Mouse (Mus musculus): ENCODE measurements at regions not wholly inside any gene's neighbourhood (a gene's known extent, or its start where the extent isn't known, plus 50 kb on each side); places are given as distances from the start of the nearest gene placed in this dataset.

- no peak overlapping the region for H3K4me3 ChIP-seq (ENCODE audit: low read depth, low read length)
- H3K27ac ChIP-seq (ENCODE audit: low read length) = no peak overlapping the region
- 65% methylated on average over 2 of the region's 2 CpGs for WGBS
Observed at GRCm38 (mm10) chr4:98282275-98282674, 100.8 kb downstream of the Tm2d1 start.

DNA sequence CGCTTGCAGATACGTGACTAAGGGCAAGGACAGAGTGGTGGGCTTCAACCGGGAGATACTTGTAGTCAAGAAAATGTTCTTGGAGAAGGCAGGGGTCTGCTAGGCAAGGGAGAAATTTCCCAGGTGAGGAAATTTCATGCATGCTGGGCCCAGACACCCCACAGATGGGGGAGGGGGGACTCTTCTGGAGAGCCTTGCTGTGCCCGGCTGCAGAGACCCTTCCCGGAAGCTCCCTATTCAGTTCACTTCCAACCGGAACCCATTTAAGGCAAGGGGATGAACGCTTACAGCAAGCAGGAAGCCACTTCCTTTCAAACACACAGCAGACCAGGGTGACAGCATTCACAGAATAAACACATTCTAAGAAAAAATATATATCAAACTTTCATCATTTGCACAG lies 124.8 kb downstream of the Tm2d1 start:
- ATAC-seq = no peak
- Histone ChIP-seq H3K9ac (ENCODE audit: low read depth, low read length) (no peak overlapping the region), H3K4me3 (ENCODE audit: low read depth, low read length) (no peak overlapping the region), H3K4me1 (ENCODE audit: control insufficient read depth, insufficient read depth, low read length) (no peaks in the 10 kb centered on the region), H3K36me3 (ENCODE audit: control insufficient read depth, insufficient read depth, low read length) (no peaks in the 10 kb centered on the region), H3K27ac (ENCODE audit: low read length) (no peak overlapping the region), H3K9me3 (replicated peaks; ENCODE audit: control insufficient read depth, low read length, poor library complexity, severe bottlenecking) (no peaks in the 10 kb centered on the region), H3K27me3 (ENCODE audit: control insufficient read depth, insufficient read depth, low read depth, low read length) (no peaks in the 10 kb centered on the region), H3K4me2 (ENCODE audit: low read length) (no peak overlapping the region)
- WGBS = 87% methylated on average over 7 of the region's 7 CpGs

More at GRCm38 (mm10) chr4:98282275-98282674, 100.8 kb downstream of the Tm2d1 start:
- no peak for ATAC-seq
- Histone ChIP-seq H3K9me3 (replicated peaks; ENCODE audit: control insufficient read depth, low read length, poor library complexity, severe bottlenecking) (no peaks in the 10 kb centered on the region), H3K9ac (ENCODE audit: low read depth, low read length) (no peak overlapping the region), H3K27me3 (ENCODE audit: control insufficient read depth, insufficient read depth, low read depth, low read length) (no peaks in the 10 kb centered on the region), H3K36me3 (ENCODE audit: control insufficient read depth, insufficient read depth, low read length) (no peaks in the 10 kb centered on the region), H3K4me1 (ENCODE audit: control insufficient read depth, insufficient read depth, low read length) (peaks cover 4% of the 10 kb centered on the region; the same call in 1 of the 2 replicates), H3K4me2 (ENCODE audit: low read length) (no peak overlapping the region)

GRCm38 (mm10) chr4:98257711-98258110 lies 125.4 kb downstream of the Tm2d1 start:
- Histone ChIP-seq H3K4me3 (ENCODE audit: low read depth, low read length) (no peak overlapping the region), H3K27ac (ENCODE audit: low read length) (no peak overlapping the region), H3K4me2 (ENCODE audit: low read length) (no peak overlapping the region), H3K27me3 (ENCODE audit: control insufficient read depth, insufficient read depth, low read depth, low read length) (no peaks in the 10 kb centered on the region), H3K36me3 (ENCODE audit: control insufficient read depth, insufficient read depth, low read length) (no peaks in the 10 kb centered on the region), H3K9ac (ENCODE audit: low read depth, low read length) (no peak overlapping the region), H3K9me3 (replicated peaks; ENCODE audit: control insufficient read depth, low read length, poor library complexity, severe bottlenecking) (no peaks in the 10 kb centered on the region), H3K4me1 (ENCODE audit: control insufficient read depth, insufficient read depth, low read length) (no peaks in the 10 kb centered on the region)
- no peak for ATAC-seq
- 62% methylated on average over 9 of the region's 9 CpGs for WGBS

DNA sequence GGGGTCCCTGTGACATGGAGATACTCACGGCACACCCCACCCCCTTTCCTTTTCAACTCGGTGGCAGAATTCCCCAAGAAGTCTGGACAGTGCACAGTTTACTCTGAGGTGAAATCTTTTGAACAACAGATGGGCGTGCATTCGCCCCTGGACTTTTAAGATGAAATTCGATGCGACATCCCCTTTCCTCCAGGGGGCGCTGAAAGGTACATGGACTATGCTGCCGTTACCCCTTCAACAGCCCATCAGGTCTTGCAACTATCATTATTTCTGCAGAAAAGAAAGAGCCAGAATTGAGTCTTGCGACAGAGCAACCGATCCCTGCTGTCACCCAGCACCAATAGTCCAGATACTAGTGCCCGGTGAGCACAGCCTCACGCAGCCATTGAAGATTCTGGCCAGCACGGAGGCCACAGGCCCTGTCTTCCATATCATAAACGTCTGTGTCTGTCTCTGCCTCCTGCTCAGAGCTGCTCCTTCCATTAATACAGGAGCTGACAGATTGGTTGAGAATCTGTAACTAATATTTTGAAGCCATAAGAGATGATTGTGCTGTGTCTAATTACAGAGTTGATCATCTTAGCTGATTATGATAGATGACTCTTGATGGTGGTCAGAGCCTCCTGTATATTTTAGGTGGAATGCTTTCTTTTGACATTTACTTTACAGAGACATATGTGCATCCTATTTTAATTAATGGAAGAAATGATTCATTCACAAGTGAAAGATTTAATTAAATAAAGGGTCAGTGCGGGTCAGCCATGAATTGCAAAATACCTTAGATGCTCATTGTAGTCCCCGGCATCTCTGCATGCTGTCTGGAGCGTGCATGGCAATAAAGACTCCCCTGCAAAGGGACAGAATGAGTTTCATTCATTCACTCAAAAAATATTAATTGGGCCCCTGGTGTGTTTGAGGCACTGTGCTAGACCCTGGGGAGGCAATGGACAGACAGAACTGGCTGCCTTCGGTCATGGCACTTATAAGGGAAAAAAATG lies 128.0 kb downstream of the Tm2d1 start:
- Histone ChIP-seq H3K9ac (ENCODE audit: low read depth, low read length) (no peak overlapping the region), H3K27ac (ENCODE audit: low read length) (no peak overlapping the region), H3K27me3 (ENCODE audit: control insufficient read depth, insufficient read depth, low read depth, low read length) (no peaks in the 10 kb centered on the region), H3K4me1 (ENCODE audit: control insufficient read depth, insufficient read depth, low read length) (no peaks in the 10 kb centered on the region), H3K36me3 (ENCODE audit: control insufficient read depth, insufficient read depth, low read length) (no peaks in the 10 kb centered on the region), H3K4me3 (ENCODE audit: low read depth, low read length) (no peak overlapping the region), H3K9me3 (replicated peaks; ENCODE audit: control insufficient read depth, low read length, poor library complexity, severe bottlenecking) (no peaks in the 10 kb centered on the region), H3K4me2 (ENCODE audit: low read length) (no peak overlapping the region)
- no peak for ATAC-seq
- 50% methylated on average over 18 of the region's 18 CpGs for WGBS

- H3K27me3 ChIP-seq (ENCODE audit: control insufficient read depth, insufficient read depth, low read depth, low read length) = no peaks in the 10 kb centered on the region
- WGBS = 9% methylated on average over 14 of the region's 16 CpGs
- H3K4me2 ChIP-seq (ENCODE audit: low read length) = peak overlapping the region; percentile 66
- H3K36me3 ChIP-seq (ENCODE audit: control insufficient read depth, insufficient read depth, low read length) = no peaks in the 10 kb centered on the region
- peak overlapping the region; percentile 57 for H3K9ac ChIP-seq (ENCODE audit: low read depth, low read length)
- no peaks in the 10 kb centered on the region for H3K9me3 ChIP-seq (replicated peaks; ENCODE audit: control insufficient read depth, low read length, poor library complexity, severe bottlenecking)
- peak overlapping the region; percentile 35 for H3K4me3 ChIP-seq (ENCODE audit: low read depth, low read length)
- ATAC-seq = peak; percentile 90
- peak overlapping the region; percentile 25 for H3K27ac ChIP-seq (ENCODE audit: low read length)
- H3K4me1 ChIP-seq (ENCODE audit: control insufficient read depth, insufficient read depth, low read length) = peaks cover 11% of the 10 kb centered on the region
Observed at GRCm38 (mm10) chr4:98243941-98244929, 138.9 kb downstream of the Tm2d1 start.

DNA sequence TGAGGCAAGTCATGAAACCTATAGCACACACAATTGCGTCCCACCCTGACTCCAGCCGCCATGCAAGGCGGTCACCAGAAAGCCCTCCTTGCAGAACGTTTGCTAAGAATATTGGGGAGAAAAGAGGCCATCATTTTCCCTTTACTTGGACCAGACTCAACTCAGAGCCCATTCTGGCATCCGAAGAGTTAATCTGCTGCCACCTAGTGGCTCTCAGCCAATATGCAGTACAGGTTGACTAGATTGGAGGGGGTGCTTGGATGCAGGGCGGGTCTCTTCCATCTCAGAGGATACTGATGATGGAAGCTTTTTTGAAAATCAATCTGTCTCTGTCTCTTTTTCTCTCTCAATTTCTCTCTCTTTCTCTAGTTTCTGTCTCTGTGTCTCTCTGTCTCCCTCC lies 139.6 kb downstream of the Tm2d1 start:
- H3K27me3 ChIP-seq (ENCODE audit: control insufficient read depth, insufficient read depth, low read depth, low read length) = no peaks in the 10 kb centered on the region
- peaks cover 11% of the 10 kb centered on the region for H3K4me1 ChIP-seq (ENCODE audit: control insufficient read depth, insufficient read depth, low read length)
- H3K9me3 ChIP-seq (replicated peaks; ENCODE audit: control insufficient read depth, low read length, poor library complexity, severe bottlenecking) = no peaks in the 10 kb centered on the region
- H3K27ac ChIP-seq (ENCODE audit: low read length) = peak overlapping the region; percentile 46; the same call in 1 of the 2 replicates
- peak; percentile 94 for ATAC-seq
- H3K4me2 ChIP-seq (ENCODE audit: low read length) = peak overlapping the region; percentile 66
- peak overlapping the region; percentile 35 for H3K4me3 ChIP-seq (ENCODE audit: low read depth, low read length)
- H3K9ac ChIP-seq (ENCODE audit: low read depth, low read length) = 0 out of 2 replicates have a peak overlapping the region, but pooled peaks have one; percentile 31
- no peaks in the 10 kb centered on the region for H3K36me3 ChIP-seq (ENCODE audit: control insufficient read depth, insufficient read depth, low read length)
- WGBS = 6% methylated on average over 6 of the region's 6 CpGs

DNA sequence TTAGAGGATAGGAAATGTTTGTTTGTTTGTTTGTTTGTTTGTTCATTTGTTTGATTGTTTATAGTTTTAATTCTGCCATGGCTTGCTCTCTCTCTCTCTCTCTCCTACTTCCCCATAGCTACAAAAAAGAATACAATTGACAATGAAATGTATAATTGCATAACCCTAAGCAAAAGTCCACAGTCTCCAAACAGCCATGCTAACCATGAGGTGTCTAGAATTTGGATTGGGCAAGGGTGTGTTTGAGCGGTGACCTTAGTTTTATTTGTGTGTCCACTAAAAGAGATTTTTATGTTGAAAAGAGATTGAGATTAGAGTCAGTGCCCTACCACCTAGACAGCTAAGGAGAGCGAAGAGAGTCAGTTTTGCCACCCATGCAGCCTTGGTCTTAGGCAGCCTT lies 141.2 kb downstream of the Tm2d1 start:
- no peak for ATAC-seq
- no peak overlapping the region for H3K4me2 ChIP-seq (ENCODE audit: low read length)
- H3K27me3 ChIP-seq (ENCODE audit: control insufficient read depth, insufficient read depth, low read depth, low read length) = no peaks in the 10 kb centered on the region
- H3K36me3 ChIP-seq (ENCODE audit: control insufficient read depth, insufficient read depth, low read length) = no peaks in the 10 kb centered on the region
- H3K4me3 ChIP-seq (ENCODE audit: low read depth, low read length) = no peak overlapping the region
- peaks cover 11% of the 10 kb centered on the region for H3K4me1 ChIP-seq (ENCODE audit: control insufficient read depth, insufficient read depth, low read length)
- H3K9me3 ChIP-seq (replicated peaks; ENCODE audit: control insufficient read depth, low read length, poor library complexity, severe bottlenecking) = no peaks in the 10 kb centered on the region
- WGBS = 96% methylated on average over 2 of the region's 2 CpGs
- no peak overlapping the region for H3K9ac ChIP-seq (ENCODE audit: low read depth, low read length)
- H3K27ac ChIP-seq (ENCODE audit: low read length) = no peak overlapping the region

- Histone ChIP-seq H3K4me2 (ENCODE audit: low read length) (no peak overlapping the region), H3K9me3 (replicated peaks; ENCODE audit: control insufficient read depth, low read length, poor library complexity, severe bottlenecking) (no peaks in the 10 kb centered on the region), H3K4me1 (ENCODE audit: control insufficient read depth, insufficient read depth, low read length) (peaks cover 11% of the 10 kb centered on the region), H3K27ac (ENCODE audit: low read length) (no peak overlapping the region), H3K4me3 (ENCODE audit: low read depth, low read length) (no peak overlapping the region), H3K9ac (ENCODE audit: low read depth, low read length) (no peak overlapping the region), H3K36me3 (ENCODE audit: control insufficient read depth, insufficient read depth, low read length) (no peaks in the 10 kb centered on the region), H3K27me3 (ENCODE audit: control insufficient read depth, insufficient read depth, low read depth, low read length) (no peaks in the 10 kb centered on the region)
- no peak for ATAC-seq
Observed at GRCm38 (mm10) chr4:98240289-98240688, 142.8 kb downstream of the Tm2d1 start.

All from midbrain, embryonic 16.5 days (tissue).